Mouse (Mus musculus): Measurements from ENCODE around the gene Postn. TPM values are rescaled to one million over a fixed set of nuclear protein-coding genes. Genes with fewer than 3 reads are reported as not detected.

The Postn gene
- polyA plus RNA-seq (2015; fragmentation: Nextera tagmentation; extraction: Ambion mirVana) = 113 and 126 TPM in 2 replicates

- peak; percentile 79; the same call in 1 of the 2 replicates for ATAC-seq (ENCODE audit: insufficient read depth, low FRiP score)
- Histone ChIP-seq H3K27ac (ENCODE audit: low read length) (peak within 1 kb of the TSS; percentile 23), H3K36me3 (ENCODE audit: control insufficient read depth, insufficient read depth, low read length) (no peaks in the 10 kb centered on the region), H3K4me1 (ENCODE audit: control insufficient read depth, insufficient read depth, low read length) (peaks cover 8% of the 10 kb centered on the region), H3K9ac (ENCODE audit: low read length) (no peak within 1 kb of the TSS; the same call in 1 of the 2 replicates), H3K9me3 (replicated peaks; ENCODE audit: control insufficient read depth, low read length) (no peaks in the 10 kb centered on the region), H3K4me2 (ENCODE audit: low read depth, low read length) (peak within 1 kb of the TSS; percentile 42), H3K4me3 (replicated peaks; ENCODE audit: low read length) (peak within 1 kb of the TSS; percentile 30), H3K27me3 (ENCODE audit: control insufficient read depth, insufficient read depth, low read length) (0 out of 2 replicates have a peak, but pooled peaks cover 2% of the 10 kb centered on the region)
- 29% methylated on average over 6 of the region's 6 CpGs for WGBS
Observed at GRCm38 (mm10) chr3:54360897-54361296, at the start of gene Postn. TSS of gene Postn (plus strand) at chr3:54361109.

GRCm38 (mm10) chr3:54314055-54314454 is 46.9 kb upstream of the Postn start:
- Histone ChIP-seq H3K36me3 (ENCODE audit: control insufficient read depth, insufficient read depth, low read length) (no peaks in the 10 kb centered on the region), H3K4me3 (replicated peaks; ENCODE audit: low read length) (no peak overlapping the region), H3K4me2 (ENCODE audit: low read depth, low read length) (no peak overlapping the region), H3K27me3 (ENCODE audit: control insufficient read depth, insufficient read depth, low read length) (no peaks in the 10 kb centered on the region), H3K4me1 (ENCODE audit: control insufficient read depth, insufficient read depth, low read length) (no peaks in the 10 kb centered on the region), H3K9ac (ENCODE audit: low read length) (no peak overlapping the region), H3K9me3 (replicated peaks; ENCODE audit: control insufficient read depth, low read length) (no peaks in the 10 kb centered on the region), H3K27ac (ENCODE audit: low read length) (no peak overlapping the region)
- 62% methylated on average over 2 of the region's 2 CpGs for WGBS
- no peak for ATAC-seq (ENCODE audit: insufficient read depth, low FRiP score)

- ATAC-seq (ENCODE audit: insufficient read depth, low FRiP score) = no peak
- Histone ChIP-seq H3K36me3 (ENCODE audit: control insufficient read depth, insufficient read depth, low read length) (no peaks in the 10 kb centered on the region), H3K27me3 (ENCODE audit: control insufficient read depth, insufficient read depth, low read length) (peaks cover 13% of the 10 kb centered on the region; the same call in 1 of the 2 replicates), H3K9me3 (replicated peaks; ENCODE audit: control insufficient read depth, low read length) (no peaks in the 10 kb centered on the region), H3K9ac (ENCODE audit: low read length) (no peak overlapping the region), H3K4me1 (ENCODE audit: control insufficient read depth, insufficient read depth, low read length) (no peaks in the 10 kb centered on the region), H3K4me3 (replicated peaks; ENCODE audit: low read length) (no peak overlapping the region), H3K27ac (ENCODE audit: low read length) (no peak overlapping the region), H3K4me2 (ENCODE audit: low read depth, low read length) (no peak overlapping the region)
- 27% methylated on average over 9 of the region's 9 CpGs for WGBS
Observed at GRCm38 (mm10) chr3:54352891-54353652, 7.8 kb upstream of the Postn start.

- H3K9me3 ChIP-seq (replicated peaks; ENCODE audit: control insufficient read depth, low read length) = no peaks in the 10 kb centered on the region
- no peak overlapping the region for H3K9ac ChIP-seq (ENCODE audit: low read length)
- WGBS = 66% methylated on average over 3 of the region's 3 CpGs
- H3K27me3 ChIP-seq (ENCODE audit: control insufficient read depth, insufficient read depth, low read length) = 0 out of 2 replicates have a peak, but pooled peaks cover 6% of the 10 kb centered on the region
- no peak overlapping the region for H3K4me3 ChIP-seq (replicated peaks; ENCODE audit: low read length)
- H3K36me3 ChIP-seq (ENCODE audit: control insufficient read depth, insufficient read depth, low read length) = no peaks in the 10 kb centered on the region
- no peak overlapping the region for H3K4me2 ChIP-seq (ENCODE audit: low read depth, low read length)
- peaks cover 8% of the 10 kb centered on the region for H3K4me1 ChIP-seq (ENCODE audit: control insufficient read depth, insufficient read depth, low read length)
- no peak for ATAC-seq (ENCODE audit: insufficient read depth, low FRiP score)
- no peak overlapping the region for H3K27ac ChIP-seq (ENCODE audit: low read length)
Observed at GRCm38 (mm10) chr3:54357561-54357960, 3.3 kb upstream of the Postn start.

- WGBS = 23% methylated on average over 15 of the region's 15 CpGs
- peak overlapping the region; percentile 41 for H3K4me2 ChIP-seq (ENCODE audit: low read depth, low read length)
- H3K9ac ChIP-seq (ENCODE audit: low read length) = peak overlapping the region; percentile 35; the same call in 1 of the 2 replicates
- H3K4me1 ChIP-seq (ENCODE audit: control insufficient read depth, insufficient read depth, low read length) = peaks cover 8% of the 10 kb centered on the region
- no peaks in the 10 kb centered on the region for H3K36me3 ChIP-seq (ENCODE audit: control insufficient read depth, insufficient read depth, low read length)
- H3K9me3 ChIP-seq (replicated peaks; ENCODE audit: control insufficient read depth, low read length) = no peaks in the 10 kb centered on the region
- H3K27me3 ChIP-seq (ENCODE audit: control insufficient read depth, insufficient read depth, low read length) = 0 out of 2 replicates have a peak, but pooled peaks cover 6% of the 10 kb centered on the region
- ATAC-seq (ENCODE audit: insufficient read depth, low FRiP score) = peak; percentile 88
- no peak overlapping the region; the same call in 1 of the 2 replicates for H3K4me3 ChIP-seq (replicated peaks; ENCODE audit: low read length)
- H3K27ac ChIP-seq (ENCODE audit: low read length) = peak overlapping the region; percentile 53
Observed at GRCm38 (mm10) chr3:54358463-54359189, 2.3 kb upstream of the Postn start.

- Histone ChIP-seq H3K9me3 (replicated peaks; ENCODE audit: control insufficient read depth, low read length) (no peaks in the 10 kb centered on the region), H3K4me2 (ENCODE audit: low read depth, low read length) (peak overlapping the region; percentile 38), H3K36me3 (ENCODE audit: control insufficient read depth, insufficient read depth, low read length) (no peaks in the 10 kb centered on the region), H3K27me3 (ENCODE audit: control insufficient read depth, insufficient read depth, low read length) (0 out of 2 replicates have a peak, but pooled peaks cover 2% of the 10 kb centered on the region), H3K4me3 (replicated peaks; ENCODE audit: low read length) (peak overlapping the region; percentile 22; the same call in 1 of the 2 replicates), H3K9ac (ENCODE audit: low read length) (no peak overlapping the region), H3K4me1 (ENCODE audit: control insufficient read depth, insufficient read depth, low read length) (peaks cover 8% of the 10 kb centered on the region), H3K27ac (ENCODE audit: low read length) (no peak overlapping the region)
- ATAC-seq (ENCODE audit: insufficient read depth, low FRiP score) = no peak
Observed at GRCm38 (mm10) chr3:54361656-54362055, 747 bp downstream of the Postn start.

GRCm38 (mm10) chr3:54371015-54371414 is 10.1 kb downstream of the Postn start:
- 89% methylated on average over 1 of the region's 1 CpGs for WGBS
- ATAC-seq (ENCODE audit: insufficient read depth, low FRiP score) = no peak
- Histone ChIP-seq H3K9ac (ENCODE audit: low read length) (no peak overlapping the region), H3K4me1 (ENCODE audit: control insufficient read depth, insufficient read depth, low read length) (no peaks in the 10 kb centered on the region), H3K4me2 (ENCODE audit: low read depth, low read length) (no peak overlapping the region), H3K4me3 (replicated peaks; ENCODE audit: low read length) (no peak overlapping the region), H3K27me3 (ENCODE audit: control insufficient read depth, insufficient read depth, low read length) (no peaks in the 10 kb centered on the region), H3K9me3 (replicated peaks; ENCODE audit: control insufficient read depth, low read length) (no peaks in the 10 kb centered on the region), H3K27ac (ENCODE audit: low read length) (no peak overlapping the region), H3K36me3 (ENCODE audit: control insufficient read depth, insufficient read depth, low read length) (no peaks in the 10 kb centered on the region)

- Histone ChIP-seq H3K27me3 (ENCODE audit: control insufficient read depth, insufficient read depth, low read length) (no peaks in the 10 kb centered on the region), H3K4me2 (ENCODE audit: low read depth, low read length) (no peak overlapping the region), H3K4me1 (ENCODE audit: control insufficient read depth, insufficient read depth, low read length) (no peaks in the 10 kb centered on the region), H3K4me3 (replicated peaks; ENCODE audit: low read length) (no peak overlapping the region), H3K9me3 (replicated peaks; ENCODE audit: control insufficient read depth, low read length) (no peaks in the 10 kb centered on the region), H3K9ac (ENCODE audit: low read length) (no peak overlapping the region), H3K27ac (ENCODE audit: low read length) (no peak overlapping the region), H3K36me3 (ENCODE audit: control insufficient read depth, insufficient read depth, low read length) (no peaks in the 10 kb centered on the region)
- WGBS = 62% methylated on average over 6 of the region's 6 CpGs
- ATAC-seq (ENCODE audit: insufficient read depth, low FRiP score) = no peak
Observed at GRCm38 (mm10) chr3:54372625-54373024, 11.7 kb downstream of the Postn start.

- Histone ChIP-seq H3K27ac (ENCODE audit: low read length) (no peak overlapping the region), H3K36me3 (ENCODE audit: control insufficient read depth, insufficient read depth, low read length) (no peaks in the 10 kb centered on the region), H3K9me3 (replicated peaks; ENCODE audit: control insufficient read depth, low read length) (no peaks in the 10 kb centered on the region), H3K27me3 (ENCODE audit: control insufficient read depth, insufficient read depth, low read length) (no peaks in the 10 kb centered on the region), H3K4me1 (ENCODE audit: control insufficient read depth, insufficient read depth, low read length) (no peaks in the 10 kb centered on the region), H3K9ac (ENCODE audit: low read length) (no peak overlapping the region), H3K4me3 (replicated peaks; ENCODE audit: low read length) (no peak overlapping the region), H3K4me2 (ENCODE audit: low read depth, low read length) (no peak overlapping the region)
- no peak for ATAC-seq (ENCODE audit: insufficient read depth, low FRiP score)
- 87% methylated on average over 6 of the region's 6 CpGs for WGBS
Observed at GRCm38 (mm10) chr3:54376014-54376413, 15.1 kb downstream of the Postn start.
